Mouse (Mus musculus) frontal cortex, postnatal 36 days (tissue): Measurements from ENCODE around the gene Adamtsl2.
A peak's percentile ranks its signal among the peaks of the same experiment; 100 is the strongest.

Experiments
- DNase-seq, 2 experiments: peaks; one replicate each; pipeline ENCODE4 v3.0.0; 2022; ENCODE audit warnings: low spot score in 2 of 2

Gene Adamtsl2

DNA sequence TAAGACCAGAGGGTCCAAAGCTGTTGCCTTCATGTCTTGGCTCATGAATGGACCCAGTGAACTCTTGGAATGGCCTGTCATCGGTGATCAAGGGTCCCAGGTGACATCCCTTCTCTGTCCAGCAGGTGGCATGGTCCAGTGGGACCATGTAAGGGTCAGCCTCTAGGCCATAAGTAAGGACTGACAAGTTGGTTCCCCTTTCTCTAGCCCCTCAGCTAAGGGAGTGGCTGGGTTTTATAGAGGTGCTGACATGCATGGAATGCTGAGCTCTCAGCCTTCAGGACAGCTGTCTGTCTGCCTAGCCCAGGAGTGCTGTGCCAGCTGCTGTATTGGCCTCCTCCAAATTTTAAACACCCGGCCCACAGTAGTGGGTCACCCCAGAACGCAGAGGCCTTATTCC, 3.7 kb upstream of the Adamtsl2 start:
- peak in 1 of 2 experiments; percentile 29 for DNase-seq

DNA sequence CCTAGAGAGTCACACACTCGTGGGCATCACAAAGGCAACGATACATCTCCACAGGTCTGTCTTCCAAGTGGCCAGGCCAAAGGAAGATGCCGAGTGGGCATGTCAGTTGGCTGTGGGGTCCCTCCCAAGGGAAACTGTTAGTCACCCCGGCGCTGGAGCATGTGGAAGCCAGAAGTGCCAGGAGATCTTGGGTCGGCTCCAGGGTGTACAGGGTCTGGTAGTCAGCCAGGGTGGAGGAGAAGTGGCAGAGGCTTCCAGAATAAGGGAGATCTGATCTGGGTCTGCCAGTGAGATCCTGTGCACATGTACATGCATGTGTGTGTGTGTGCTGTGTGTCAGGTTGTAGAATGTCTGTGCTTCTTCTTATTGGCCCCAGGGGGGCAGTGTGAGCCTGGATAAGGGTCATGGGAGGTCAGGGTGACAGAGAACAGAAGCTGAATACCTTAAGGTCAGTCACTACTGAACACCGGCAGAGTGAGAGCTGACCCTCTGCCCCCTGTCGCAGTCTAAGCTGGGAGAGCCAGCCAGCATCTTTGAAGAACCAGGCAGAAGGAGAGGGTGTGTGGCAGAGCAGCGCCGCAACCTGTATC, 1.4 kb upstream of the Adamtsl2 start:
- DNase-seq: no peak

DNA sequence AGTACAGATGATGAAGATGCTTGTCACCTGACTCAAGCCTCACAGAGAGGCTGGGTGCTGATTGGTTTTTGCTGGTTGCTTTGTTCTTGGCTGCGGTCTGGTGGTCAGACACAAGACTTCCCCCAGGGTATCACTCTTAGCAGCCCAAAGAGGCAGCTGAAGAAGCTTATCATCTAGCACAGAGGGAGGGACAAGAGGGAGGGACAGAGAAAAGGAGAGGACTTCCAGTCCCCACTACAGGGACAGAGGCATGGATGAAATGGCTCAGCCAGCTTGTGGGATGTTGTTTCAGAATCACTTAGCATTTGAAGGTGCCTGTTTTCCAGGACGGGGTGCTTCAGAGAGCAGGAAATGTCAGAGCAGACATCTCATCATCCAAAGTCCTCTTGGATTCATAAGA, 867 bp upstream of the Adamtsl2 start:
- DNase-seq: no peak

DNA sequence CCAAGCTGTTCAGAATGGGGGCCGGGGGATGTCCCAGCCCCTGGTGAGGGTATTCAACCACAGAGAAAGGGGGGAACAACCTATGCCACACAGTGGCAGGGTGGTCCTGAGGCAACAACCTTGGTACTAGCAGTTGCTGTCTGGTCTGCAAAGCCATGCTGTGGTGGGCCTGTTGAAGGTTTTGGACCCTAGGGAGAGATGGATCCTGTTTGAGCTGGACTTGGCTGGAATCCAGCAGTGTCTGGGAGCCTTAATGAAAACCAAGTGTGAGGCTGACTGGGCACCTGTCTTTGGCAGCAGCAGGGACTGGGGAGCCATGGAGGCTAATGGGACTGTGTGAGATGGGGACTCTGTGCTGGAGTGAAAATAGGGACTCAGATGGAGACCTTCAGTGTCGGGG, 470 bp downstream of the Adamtsl2 start:
- DNase-seq: no peak

DNA sequence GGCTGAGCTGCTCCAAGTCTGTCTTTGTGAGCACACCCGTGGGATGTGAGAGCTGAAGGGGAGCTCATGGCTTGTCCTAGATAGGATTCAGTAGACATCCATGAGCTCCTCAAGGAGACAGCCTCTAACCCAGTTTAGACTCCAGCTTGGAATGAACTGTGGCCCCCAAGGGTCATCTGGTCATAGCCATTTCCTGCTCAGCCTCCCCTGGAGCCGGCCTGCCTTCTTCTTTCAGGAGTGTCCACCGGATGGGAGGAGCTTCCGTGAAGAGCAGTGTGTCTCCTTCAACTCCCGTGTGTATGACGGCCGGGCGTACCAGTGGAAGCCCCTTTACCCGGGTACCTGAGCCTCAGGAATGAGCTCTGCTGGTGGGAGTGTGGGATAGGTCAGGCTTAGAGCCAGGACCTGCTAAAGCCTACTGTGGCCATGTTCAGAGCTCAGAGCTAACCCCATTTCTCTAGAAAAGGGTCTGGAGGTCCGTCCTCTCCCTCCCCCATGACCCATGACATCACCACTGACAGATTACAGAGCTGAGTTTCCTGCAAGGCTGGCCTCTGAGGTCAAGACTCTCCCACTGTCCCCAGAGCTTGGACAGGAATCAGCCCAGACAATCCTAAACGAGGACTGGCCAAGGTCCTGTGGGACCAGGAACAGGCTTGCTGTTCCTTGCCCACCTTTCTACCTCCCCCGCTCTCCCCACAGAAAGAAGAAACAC, 4.7 kb downstream of the Adamtsl2 start:
- DNase-seq: no peak

DNA sequence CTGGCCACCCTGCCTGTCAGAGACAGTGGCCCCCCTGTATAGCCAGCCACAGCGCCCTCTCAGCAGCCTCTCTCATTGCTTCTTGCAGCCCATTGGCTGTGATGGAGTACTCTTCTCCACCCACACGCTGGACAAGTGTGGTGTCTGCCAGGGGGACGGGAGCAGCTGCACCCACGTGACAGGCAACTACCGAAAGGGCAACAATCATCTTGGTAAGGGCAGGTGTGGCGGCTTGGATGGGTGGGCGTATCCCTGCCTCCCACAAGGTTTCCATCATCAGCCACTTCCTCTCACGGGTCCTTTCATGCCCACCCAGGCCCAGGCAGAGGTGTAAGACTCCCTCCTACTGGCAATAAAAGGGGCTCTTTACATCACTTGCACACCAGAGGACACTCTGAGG, 5.8 kb downstream of the Adamtsl2 start:
- DNase-seq: no peak

DNA sequence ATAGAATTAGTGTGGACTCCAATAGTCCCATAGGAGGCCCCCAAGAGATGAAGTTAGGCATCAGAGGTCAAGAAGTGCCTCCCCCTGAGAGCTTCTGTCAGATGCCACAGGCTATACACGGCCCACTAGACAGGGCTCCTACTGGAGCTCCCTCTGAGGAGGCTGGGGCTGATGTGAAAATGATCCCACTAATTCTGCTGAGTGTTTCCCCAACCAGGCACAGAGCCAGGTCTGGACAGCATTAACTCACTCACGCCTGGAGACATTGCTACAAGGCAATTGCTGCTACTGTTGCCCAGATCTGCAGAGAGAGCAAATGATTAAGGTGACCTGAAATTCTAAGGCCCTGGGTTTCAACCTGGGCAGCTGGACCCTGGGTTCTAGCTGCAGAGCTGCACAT, 6.6 kb downstream of the Adamtsl2 start:
- DNase-seq: no peak

DNA sequence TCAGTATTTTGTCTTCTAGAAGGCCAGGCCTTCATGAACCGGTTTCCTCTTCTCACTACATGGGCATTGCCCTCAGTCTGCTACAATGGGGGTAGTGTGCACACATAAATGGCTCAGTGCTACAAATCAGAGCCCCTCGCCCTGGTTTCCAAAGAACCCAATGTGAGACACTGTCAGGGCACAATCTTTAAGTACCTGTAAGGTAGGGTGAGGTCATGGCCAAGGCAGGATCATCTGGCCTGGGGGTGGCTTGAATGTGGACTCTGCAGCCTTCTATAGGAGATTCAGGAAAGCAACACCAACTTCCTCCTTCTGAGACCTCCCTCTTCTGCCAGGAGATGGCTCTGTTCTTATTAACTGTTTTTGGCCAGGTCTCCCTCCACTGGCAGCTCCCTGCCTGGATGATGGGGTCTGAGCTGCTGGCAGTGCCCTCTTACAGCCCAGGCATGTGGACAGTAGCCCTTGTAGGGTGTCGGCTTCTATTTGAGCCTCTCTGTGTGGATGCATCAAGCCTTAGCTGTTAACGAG, 7.4 kb downstream of the Adamtsl2 start:
- DNase-seq: no peak

DNA sequence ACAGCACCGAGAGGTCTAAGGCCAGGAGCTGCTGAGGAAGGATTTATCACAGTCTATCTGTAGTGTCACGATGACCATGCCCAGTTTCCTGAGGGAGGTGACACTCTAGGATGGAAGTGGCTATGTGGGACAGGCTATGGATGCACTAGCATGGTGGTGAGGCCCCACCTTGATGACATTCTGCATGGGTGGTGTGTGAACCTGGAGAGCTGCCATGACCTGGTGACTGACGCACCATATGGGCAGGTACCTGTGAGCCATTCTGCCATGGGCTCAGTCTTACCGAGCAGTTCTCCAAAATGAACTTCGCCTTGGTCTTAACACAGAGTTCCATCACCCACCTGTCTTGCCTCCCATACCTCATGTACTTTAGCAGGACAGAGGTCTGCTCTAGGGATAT, 8.4 kb downstream of the Adamtsl2 start:
- DNase-seq: no peak

DNA sequence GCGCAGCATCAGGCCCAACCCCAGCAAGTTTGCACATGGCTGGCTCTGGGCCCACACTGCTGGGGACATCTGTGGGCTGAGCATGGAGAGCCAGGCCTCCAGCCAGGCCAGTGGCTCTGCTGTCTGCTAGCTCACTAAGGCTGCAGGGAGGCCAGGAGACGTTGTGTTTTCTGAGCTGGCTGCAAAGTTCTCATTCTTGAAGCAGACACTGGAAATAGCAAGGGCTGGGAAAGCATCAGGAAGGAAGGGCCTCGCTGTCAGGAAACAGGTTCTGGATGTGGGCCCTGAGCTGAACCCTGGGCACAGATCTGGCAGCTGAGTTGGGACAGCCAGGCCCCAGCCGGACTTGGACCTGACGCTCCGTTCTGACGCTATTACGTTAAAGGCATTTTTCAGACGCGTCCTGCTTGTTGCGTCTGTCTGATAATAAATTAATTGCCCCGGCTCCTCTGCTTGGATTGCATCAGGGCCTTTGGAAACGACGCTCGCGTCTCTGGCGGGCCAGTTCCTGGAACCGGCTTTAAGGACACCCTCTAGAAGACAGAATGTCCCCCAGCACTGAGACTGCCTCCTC, 9.0 kb downstream of the Adamtsl2 start:
- no peak for DNase-seq

DNA sequence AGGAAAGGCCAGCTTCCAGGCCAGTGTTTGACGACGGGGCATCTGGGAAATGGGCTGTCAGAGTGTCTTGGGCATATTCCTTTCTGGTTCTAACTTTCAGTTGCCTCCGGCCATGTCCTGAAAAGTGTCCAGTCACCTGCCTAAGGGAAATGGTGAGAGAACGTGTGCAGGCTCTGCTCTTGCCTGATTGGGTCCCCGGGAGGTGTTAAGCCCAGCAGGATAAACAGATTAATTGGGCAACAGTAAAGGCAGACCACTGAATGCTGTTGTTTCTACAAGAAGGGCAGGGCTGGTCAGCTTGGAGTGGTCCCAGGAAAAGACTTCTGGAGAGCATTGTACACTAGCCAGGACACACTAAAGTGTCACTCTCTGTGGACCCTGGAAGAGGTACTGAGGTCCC, 9.5 kb downstream of the Adamtsl2 start:
- no peak for DNase-seq

DNA sequence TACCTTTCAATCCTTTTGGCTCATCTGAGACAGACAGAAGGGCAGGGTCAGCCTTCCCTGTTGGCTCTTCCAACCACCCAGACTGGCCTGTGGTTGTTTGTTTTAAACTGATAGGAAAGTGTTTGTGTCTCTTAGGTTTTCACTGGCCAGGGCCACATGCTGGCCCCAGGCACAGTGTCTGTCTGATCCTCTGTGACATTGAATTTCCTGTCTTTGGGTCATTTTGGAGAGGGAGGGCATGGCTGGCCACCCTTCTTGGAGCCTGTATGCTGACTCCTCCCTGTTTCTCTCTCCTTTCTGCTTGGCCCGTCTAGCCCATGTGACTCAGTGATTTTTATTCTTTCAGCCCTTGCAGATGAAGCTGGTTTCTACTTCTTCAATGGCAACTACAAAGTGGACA, 10.1 kb downstream of the Adamtsl2 start:
- no peak for DNase-seq

DNA sequence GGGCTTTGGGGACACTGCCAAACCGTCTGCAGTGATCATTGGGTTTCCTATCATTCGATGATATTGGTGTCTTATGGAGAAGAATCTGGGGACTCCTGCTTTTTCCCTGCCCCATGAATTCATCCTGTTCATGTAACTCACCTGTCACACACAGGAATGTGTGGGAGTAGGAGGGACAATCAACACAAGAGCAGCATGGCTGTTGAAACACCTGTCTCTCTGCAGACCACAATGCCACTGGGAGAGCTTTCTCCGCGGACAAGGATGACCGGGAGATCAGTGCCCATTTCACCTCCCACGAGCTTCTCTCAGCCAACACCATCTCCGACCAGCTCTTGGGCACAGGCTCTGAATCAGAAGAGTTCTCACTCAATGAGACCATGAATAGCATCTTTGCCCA, 16.0 kb downstream of the Adamtsl2 start:
- DNase-seq: no peak

DNA sequence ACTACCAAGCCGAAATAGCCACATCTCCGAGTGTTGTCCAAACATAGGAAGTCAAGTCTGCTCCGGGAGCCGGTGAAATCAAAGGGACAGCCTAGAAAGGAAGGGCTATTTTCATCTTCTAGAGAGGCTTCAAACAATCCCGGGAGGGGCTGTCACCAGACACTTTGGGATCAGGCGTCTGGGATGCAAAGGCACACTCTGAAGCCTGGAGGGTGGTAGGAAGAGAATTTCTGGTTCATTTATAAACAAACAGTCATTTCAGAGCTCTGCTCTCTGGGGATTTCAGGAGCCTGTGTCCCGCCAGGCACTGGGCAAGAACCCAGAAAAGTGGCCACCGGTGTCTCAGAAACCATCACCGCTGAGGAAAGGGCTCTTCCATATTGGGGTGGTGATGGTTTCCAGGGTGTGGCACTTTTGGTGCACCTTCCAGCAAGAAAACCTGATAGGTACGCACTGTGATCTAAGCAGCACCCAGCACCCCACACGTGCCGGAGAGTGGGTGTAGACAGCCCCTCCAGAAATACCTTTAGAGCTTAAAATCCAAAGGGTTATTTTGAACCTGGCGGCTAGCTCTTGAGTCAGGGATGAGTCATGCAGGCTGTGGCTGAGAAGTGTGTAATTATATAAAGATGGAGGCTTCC, 17.3 kb downstream of the Adamtsl2 start:
- DNase-seq: peak; percentile 77 to 83

DNA sequence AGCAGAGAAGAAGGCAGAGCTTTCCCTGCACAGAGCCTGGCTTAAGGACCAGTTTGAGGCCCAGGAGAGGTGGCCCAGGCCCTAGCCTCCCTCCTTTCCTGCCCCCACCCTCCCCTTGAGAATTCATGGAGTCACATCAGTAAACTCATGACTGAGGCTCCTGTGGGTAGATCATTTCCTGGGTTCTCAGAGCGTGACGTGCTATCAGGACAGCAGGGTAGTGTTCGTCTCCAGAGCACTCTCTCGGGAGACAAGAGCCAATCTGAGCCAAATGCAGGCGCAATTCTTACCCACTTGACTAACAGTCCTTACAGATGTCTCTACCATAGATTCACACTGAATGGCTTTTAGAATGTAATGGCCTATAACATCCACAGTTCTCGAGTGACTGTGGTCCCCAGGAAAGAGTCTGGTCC, 18.1 kb downstream of the Adamtsl2 start:
- peak in 1 of 2 experiments; percentile 46 for DNase-seq

DNA sequence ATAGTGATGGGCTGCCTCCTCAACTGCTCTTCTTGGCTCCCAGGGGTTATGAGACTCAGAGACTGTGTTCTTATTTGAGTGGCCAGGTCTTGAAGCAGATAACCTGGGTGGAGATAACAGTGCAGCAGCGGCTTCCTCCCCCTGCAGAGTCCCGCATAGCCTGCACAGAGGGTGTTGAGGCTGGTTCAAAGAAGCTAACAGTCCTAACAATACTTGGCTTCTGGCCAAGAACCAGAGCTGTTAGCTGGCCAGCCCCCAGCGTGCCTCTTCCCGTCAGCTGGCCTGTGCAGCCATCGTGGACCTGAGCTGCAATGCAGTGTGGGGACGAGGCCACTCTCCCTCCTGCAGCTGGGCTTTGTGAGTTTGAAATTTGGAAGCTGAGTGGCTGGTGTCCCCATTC, 18.6 kb downstream of the Adamtsl2 start:
- DNase-seq: no peak

DNA sequence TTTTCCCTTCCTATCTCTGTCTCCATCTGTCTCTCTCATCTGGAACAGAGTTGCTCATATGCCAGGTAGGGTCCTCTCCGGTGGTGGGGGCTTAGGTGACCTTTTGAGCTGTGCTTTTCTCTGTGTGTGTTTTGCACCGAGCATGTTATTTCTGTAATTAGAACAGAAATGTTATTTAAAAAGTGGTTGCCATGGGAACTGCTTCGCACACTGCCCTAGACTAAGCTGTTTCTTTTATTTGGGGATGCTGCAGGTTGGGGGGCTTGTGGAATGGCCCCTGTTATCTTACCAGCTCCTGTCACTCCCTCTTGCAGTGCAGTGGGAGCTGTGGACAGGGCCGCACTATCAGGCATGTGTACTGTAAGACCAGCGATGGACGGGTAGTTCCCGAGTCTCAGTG, 24.4 kb downstream of the Adamtsl2 start:
- DNase-seq: peak in 1 of 2 experiments; percentile 48

DNA sequence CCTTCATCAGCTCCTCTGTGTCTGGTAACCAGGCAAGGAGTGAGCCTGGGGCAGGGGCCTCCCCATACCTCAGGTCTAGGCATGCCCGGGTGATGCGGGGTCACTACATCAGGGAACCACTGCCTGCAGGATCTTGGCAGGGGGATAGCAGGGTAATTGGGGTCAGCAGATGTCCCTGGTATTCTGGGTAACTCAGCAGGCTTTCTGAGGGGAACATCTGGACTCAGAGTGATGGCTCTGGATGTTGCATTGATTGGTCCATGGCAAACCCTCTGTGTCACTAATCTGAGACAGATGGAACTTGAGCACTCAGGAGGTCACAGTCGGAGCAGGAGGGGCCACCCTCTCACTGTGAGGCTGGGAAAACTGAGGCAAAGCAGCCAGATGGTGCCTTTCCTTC, 27.6 kb downstream of the Adamtsl2 start:
- no peak for DNase-seq

DNA sequence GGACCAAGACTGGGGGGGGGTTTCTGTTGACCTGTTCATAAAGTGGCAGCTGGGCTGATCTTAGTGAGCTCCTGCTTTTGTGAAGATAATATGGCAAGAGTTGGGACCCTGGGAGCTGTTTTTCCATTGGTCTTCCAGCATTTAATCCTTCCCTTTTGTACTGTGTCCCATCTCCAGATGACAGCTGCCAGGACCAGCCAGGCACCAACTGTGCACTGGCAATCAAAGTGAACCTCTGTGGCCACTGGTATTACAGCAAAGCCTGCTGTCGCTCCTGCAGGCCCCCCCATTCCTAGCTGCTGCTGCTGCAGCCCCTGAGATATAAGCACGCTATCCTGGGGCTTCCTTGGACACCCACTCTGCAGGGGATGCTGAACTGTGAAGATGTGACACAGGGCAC, 29.0 kb downstream of the Adamtsl2 start:
- no peak for DNase-seq

DNA sequence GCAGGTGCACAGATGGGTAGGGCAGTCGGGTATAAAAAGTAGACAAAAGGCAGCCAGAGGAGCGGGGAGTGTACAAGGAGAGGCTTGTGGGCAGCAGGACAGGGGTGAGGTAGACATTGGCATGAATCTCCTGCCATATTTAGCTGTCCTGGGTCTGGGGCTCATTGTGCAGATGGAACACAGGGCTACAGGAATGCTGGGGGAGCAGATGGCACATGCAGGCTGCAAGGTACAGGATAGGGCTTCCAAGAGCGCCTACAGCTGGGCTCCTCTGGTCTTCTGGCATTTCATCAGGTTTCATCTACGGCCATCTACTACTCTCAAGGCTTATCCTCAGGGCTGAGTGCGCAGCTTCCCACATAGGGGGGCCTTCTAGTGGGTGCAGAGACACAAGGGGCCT, 29.9 kb downstream of the Adamtsl2 start:
- no peak for DNase-seq

DNA sequence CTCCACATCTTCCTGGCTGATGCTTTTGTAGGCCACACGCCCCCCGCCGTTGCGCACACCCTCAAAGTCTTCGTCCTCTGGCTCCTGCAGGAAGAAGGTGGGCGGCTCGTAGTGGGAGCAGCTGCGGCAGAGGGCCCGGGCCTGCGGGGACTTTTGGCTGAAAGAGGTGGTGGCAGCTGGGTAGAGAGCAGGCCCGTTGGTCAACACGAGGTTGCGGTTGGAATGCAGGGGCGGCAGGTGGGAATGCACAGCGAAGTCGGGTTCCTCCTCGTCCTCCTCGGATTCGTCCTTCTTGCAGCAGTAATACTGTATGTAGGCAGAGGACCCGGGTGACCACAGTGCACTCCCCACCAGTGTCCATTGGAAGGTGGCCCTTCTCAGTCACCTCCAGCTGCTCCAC, 33.4 kb downstream of the Adamtsl2 start:
- DNase-seq: no peak

DNA sequence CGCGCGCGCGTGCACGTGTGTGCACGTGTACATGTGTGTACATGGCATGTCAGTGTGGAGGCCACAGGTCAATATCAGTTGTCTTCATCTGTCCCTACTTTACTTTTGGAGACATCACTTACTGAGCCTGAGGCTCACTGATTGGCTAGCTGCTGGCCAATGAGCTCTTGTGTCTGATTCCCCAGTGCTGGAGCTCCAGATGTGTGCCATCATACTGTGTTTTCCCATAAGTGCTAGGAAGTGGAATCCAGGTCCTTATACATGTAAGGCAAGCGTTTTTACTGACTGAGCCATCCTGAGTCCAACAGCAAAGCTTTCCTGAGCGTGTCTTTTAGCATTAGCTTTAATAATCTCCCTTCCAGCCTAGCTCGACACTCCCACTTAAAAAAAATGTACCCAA, 35.0 kb downstream of the Adamtsl2 start:
- DNase-seq: no peak

DNA sequence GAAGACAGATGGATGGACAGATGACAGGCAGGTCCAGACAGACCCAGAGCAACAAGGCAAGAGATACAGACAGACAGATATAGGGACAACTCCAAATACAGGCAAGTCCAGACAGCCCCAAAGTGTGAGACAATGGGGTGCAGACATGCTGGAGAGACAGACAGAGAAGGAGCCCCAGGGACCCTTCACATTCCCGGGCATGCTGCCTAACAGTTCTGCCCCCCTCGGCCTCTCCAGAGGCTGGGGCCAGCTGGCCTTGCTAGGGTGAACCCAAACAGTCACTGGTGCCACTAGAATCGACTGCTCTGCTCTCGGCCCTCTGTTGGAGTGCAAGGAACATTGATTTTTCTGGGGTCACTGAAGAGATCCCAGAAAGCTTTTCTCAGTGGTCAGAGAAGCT, 39.3 kb downstream of the Adamtsl2 start:
- DNase-seq: no peak
